Mouse (Mus musculus): ENCODE measurements around the gene Ttc8.

DNA sequence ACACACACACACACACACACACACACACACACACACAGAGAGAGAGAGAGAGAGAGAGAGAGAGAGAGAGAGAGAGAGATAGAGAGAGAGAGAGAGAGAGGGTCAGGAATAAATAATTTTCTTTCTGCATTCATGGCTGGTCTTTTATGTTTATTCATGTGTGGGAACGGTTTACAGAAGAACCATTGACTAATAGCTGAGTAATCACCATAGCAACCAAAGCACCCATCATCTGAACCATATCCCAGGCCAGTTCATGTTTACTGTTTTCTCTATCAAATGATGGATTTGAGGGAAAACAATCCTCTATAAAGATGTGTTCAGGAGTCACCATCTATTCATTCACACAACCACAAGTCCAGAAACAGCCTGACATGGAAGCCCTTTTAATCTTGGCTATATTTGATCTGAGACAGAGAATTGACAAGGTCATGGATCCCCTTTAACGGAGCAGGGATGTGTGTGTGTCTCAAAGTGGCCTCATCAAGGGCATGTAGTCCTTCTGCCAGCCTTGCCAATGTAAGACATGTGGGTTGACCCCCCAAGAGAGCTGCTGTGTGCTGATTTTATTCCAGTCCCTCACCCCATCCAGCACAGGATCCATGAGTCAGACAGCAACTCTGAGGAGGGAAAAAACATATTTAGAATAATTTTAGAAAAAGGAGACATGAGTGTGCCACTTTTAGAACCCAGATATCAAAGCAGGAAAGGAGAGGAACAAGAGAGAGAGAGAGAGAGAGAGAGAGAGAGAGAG lies 70.9 kb downstream of the Ttc8 start:
- TF ChIP-seq GATA1 (IDR thresholded peaks at IDR 0.05; ENCODE audit: low read length) (no peak), TAL1 (IDR thresholded peaks at IDR 0.05; ENCODE audit: low read length) (no peak)
